Mouse (Mus musculus): ENCODE results near the gene Dgki. TPM values are rescaled to one million over a fixed set of nuclear protein-coding genes. Genes with fewer than 3 reads are reported as not detected.

The Dgki gene
- polyA plus RNA-seq, 1 experiment, result 7.5 TPM

DNA sequence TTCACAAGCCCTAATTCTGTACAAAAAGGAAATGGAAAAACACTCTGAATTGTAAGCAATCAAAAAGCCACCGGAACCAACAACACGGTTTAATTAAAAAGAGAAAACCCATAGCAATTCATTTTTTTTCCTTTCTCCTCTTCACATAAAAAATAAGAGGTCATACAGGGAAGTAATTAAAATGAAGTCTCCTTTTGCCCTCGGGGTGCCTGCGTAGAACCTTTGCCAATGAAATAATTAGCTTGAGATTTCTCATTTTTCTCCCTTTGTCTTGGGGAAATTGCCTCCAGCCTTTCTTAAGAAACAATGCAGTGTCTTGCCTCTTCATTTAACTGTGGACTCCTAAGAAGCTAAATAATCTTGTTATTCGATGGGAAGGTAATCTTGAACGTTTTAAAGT, 388.4 kb downstream of the Dgki start:
- Histone ChIP-seq H3K27me3 (ENCODE audit: control insufficient read depth, insufficient read depth, low read length) (no peaks in the 10 kb centered on the region), H3K4me3 (replicated peaks; ENCODE audit: insufficient read depth, low read depth, low read length) (no peak overlapping the region), H3K4me1 (ENCODE audit: control insufficient read depth, insufficient read depth, low read length) (no peaks in the 10 kb centered on the region), H3K27ac (ENCODE audit: insufficient read depth, low read length) (no peak overlapping the region)
- no peak for TF ChIP-seq CTCF (IDR thresholded peaks at IDR 0.05; ENCODE audit: borderline replicate concordance, insufficient read depth, low read depth, low read length)
- TF ChIP-seq POLR2A (IDR thresholded peaks at IDR 0.05; ENCODE audit: borderline replicate concordance, insufficient read depth, low read length), result no peak
- WGBS, result 58% methylated on average over 6 of the region's 6 CpGs
- DNase-seq, result peak in 1 of 2 experiments; percentile 33

DNA sequence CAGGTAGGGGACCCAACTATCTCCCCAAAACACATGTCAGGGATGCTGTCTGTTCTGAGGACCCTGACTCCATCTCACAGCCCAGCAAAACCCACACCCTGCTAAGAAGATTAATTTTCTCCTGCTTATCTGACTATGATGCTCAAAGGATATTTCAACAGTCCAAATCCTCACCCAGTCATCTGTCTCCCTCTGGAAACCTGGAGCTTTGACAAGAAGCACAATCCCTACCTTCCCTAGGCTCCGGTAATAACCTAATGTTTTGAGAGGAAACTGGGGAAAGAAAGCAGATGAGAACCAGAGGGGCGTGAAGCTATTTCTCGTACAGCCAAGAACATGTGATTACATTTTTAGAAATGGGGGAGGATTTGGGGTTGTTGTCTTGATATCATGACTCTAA, 392.8 kb downstream of the Dgki start:
- 28% methylated on average over 3 of the region's 3 CpGs for WGBS
- DNase-seq, result peak in 1 of 2 experiments; percentile 49
- no peak overlapping the region for H3K27ac ChIP-seq (ENCODE audit: insufficient read depth, low read length)
- TF ChIP-seq CTCF (IDR thresholded peaks at IDR 0.05; ENCODE audit: borderline replicate concordance, insufficient read depth, low read depth, low read length), result no peak
- no peaks in the 10 kb centered on the region for H3K27me3 ChIP-seq (ENCODE audit: control insufficient read depth, insufficient read depth, low read length)
- no peaks in the 10 kb centered on the region for H3K4me1 ChIP-seq (ENCODE audit: control insufficient read depth, insufficient read depth, low read length)
- no peak overlapping the region for H3K4me3 ChIP-seq (replicated peaks; ENCODE audit: insufficient read depth, low read depth, low read length)

DNA sequence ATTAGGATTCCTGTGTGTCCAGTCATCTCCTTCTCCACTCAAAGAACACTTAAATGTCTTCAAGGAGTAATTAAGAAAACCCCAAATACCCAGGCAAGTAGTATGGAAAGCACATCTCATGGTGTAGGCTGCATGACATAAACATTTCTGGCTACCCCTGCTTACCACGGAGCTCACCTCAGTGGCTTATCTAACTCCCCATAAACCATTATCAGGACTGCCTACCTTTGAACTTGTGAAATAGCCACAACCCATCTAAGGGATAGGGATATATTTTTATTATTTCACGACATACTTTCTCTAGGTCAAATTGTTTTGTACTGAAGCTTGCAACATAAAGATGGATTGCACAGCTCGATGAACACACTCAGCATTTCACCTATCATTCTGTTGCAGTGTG, 394.0 kb downstream of the Dgki start:
- H3K4me1 ChIP-seq (ENCODE audit: control insufficient read depth, insufficient read depth, low read length), result no peaks in the 10 kb centered on the region
- DNase-seq, result no peak
- no peak for TF ChIP-seq POLR2A (IDR thresholded peaks at IDR 0.05; ENCODE audit: borderline replicate concordance, insufficient read depth, low read length)
- no peak for TF ChIP-seq CTCF (IDR thresholded peaks at IDR 0.05; ENCODE audit: borderline replicate concordance, insufficient read depth, low read depth, low read length)
- H3K27me3 ChIP-seq (ENCODE audit: control insufficient read depth, insufficient read depth, low read length), result no peaks in the 10 kb centered on the region
- no peak overlapping the region for H3K27ac ChIP-seq (ENCODE audit: insufficient read depth, low read length)
- WGBS, result 97% methylated on average over 3 of the region's 3 CpGs
- no peak overlapping the region for H3K4me3 ChIP-seq (replicated peaks; ENCODE audit: insufficient read depth, low read depth, low read length)

DNA sequence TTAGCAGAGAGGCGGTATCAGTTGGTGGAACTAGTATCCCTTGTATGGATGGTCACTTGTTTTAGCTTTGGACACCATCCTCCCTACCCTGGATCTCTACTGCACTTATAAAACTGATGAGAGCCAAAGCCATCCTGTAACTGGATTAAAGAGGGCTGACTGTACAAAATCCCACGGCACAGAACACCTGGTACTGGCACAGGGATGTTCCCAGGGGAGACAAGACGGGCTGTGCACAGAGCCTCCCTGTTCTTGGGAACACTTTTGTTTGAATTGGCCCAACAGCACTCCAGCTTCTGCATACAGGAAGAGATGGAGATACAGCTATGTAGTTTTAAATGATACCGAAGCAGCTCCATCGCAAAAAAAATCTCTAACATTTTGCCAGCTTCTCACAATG, 395.1 kb downstream of the Dgki start:
- Histone ChIP-seq H3K27me3 (ENCODE audit: control insufficient read depth, insufficient read depth, low read length) (no peaks in the 10 kb centered on the region), H3K4me1 (ENCODE audit: control insufficient read depth, insufficient read depth, low read length) (no peaks in the 10 kb centered on the region), H3K27ac (ENCODE audit: insufficient read depth, low read length) (no peak overlapping the region), H3K4me3 (replicated peaks; ENCODE audit: insufficient read depth, low read depth, low read length) (no peak overlapping the region)
- DNase-seq, result no peak
- 78% methylated on average over 5 of the region's 5 CpGs for WGBS
- no peak for TF ChIP-seq POLR2A (IDR thresholded peaks at IDR 0.05; ENCODE audit: borderline replicate concordance, insufficient read depth, low read length)
- TF ChIP-seq CTCF (IDR thresholded peaks at IDR 0.05; ENCODE audit: borderline replicate concordance, insufficient read depth, low read depth, low read length), result no peak

DNA sequence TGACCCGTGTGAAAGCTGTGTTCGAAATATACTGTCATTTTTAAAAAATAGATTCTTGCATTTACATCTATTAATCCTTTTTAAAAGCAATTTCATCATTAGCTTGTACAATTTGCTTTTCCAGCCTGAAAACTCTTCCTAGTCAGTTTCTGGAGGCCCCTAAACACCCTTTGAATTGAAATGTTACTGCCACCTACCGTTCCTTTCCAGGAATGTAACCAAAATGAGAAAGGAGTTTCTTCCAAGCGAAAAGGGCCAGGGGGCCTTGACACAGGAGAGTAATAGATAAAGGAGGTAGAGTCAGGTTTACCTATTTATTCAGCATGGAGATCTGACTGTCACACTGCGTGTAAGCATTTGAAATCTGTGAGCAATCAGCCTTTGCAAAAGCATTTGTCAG, 396.2 kb downstream of the Dgki start:
- 26% methylated on average over 5 of the region's 5 CpGs for WGBS
- peak in 1 of 2 experiments; percentile 41 for DNase-seq
- H3K4me1 ChIP-seq (ENCODE audit: control insufficient read depth, insufficient read depth, low read length), result no peaks in the 10 kb centered on the region
- H3K27ac ChIP-seq (ENCODE audit: insufficient read depth, low read length), result peak overlapping the region; percentile 10; the same call in 1 of the 2 replicates
- no peaks in the 10 kb centered on the region for H3K27me3 ChIP-seq (ENCODE audit: control insufficient read depth, insufficient read depth, low read length)
- TF ChIP-seq CTCF (IDR thresholded peaks at IDR 0.05; ENCODE audit: borderline replicate concordance, insufficient read depth, low read depth, low read length), result peak; percentile 34; the same call in 1 of the 2 replicates
- TF ChIP-seq POLR2A (IDR thresholded peaks at IDR 0.05; ENCODE audit: borderline replicate concordance, insufficient read depth, low read length), result no peak
- H3K4me3 ChIP-seq (replicated peaks; ENCODE audit: insufficient read depth, low read depth, low read length), result no peak overlapping the region

GRCm38 (mm10) chr6:36903159-36903794, 396.7 kb downstream of the Dgki start:
- H3K27me3 ChIP-seq (ENCODE audit: control insufficient read depth, insufficient read depth, low read length), result no peaks in the 10 kb centered on the region
- no peaks in the 10 kb centered on the region for H3K4me1 ChIP-seq (ENCODE audit: control insufficient read depth, insufficient read depth, low read length)
- WGBS, result 48% methylated on average over 8 of the region's 8 CpGs
- peak overlapping the region; percentile 59; the same call in 1 of the 2 replicates for H3K27ac ChIP-seq (ENCODE audit: insufficient read depth, low read length)
- no peak for TF ChIP-seq CTCF (IDR thresholded peaks at IDR 0.05; ENCODE audit: borderline replicate concordance, insufficient read depth, low read depth, low read length)
- no peak for TF ChIP-seq POLR2A (IDR thresholded peaks at IDR 0.05; ENCODE audit: borderline replicate concordance, insufficient read depth, low read length)
- no peak for DNase-seq
- H3K4me3 ChIP-seq (replicated peaks; ENCODE audit: insufficient read depth, low read depth, low read length), result no peak overlapping the region

- WGBS, result 99% methylated on average over 4 of the region's 4 CpGs
- no peaks in the 10 kb centered on the region for H3K4me1 ChIP-seq (ENCODE audit: control insufficient read depth, insufficient read depth, low read length)
These were observed 400.1 kb downstream of the Dgki start for GRCm38 (mm10) chr6:36899872-36900271.

DNA sequence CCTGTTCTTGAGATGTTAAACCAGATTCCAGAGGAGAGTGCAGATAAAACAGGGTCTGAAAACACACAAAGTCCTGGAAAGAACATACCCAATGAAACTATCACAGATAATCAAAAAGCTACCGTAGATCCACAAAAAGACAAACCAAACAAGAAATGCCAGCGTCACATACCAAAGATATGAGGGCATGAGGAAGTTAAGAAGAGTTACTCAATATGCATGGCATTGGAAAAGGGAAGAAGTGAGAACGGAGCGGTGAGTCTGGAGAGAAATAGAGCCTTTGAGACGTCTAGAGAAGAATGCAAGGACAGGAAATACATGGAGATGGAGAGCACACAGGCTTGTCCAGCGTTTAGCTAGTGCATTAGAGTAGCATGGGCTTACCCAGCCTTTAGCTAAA, 401.6 kb downstream of the Dgki start:
- no peak for TF ChIP-seq POLR2A (IDR thresholded peaks at IDR 0.05; ENCODE audit: borderline replicate concordance, insufficient read depth, low read length)
- no peak for TF ChIP-seq CTCF (IDR thresholded peaks at IDR 0.05; ENCODE audit: borderline replicate concordance, insufficient read depth, low read depth, low read length)
- Histone ChIP-seq H3K27me3 (ENCODE audit: control insufficient read depth, insufficient read depth, low read length) (no peaks in the 10 kb centered on the region), H3K4me1 (ENCODE audit: control insufficient read depth, insufficient read depth, low read length) (no peaks in the 10 kb centered on the region), H3K27ac (ENCODE audit: insufficient read depth, low read length) (no peak overlapping the region), H3K4me3 (replicated peaks; ENCODE audit: insufficient read depth, low read depth, low read length) (no peak overlapping the region)
- WGBS, result 91% methylated on average over 6 of the region's 6 CpGs
- no peak for DNase-seq

More at GRCm38 (mm10) chr6:36899872-36900271, 400.1 kb downstream of the Dgki start:
- TF ChIP-seq CTCF (IDR thresholded peaks at IDR 0.05; ENCODE audit: borderline replicate concordance, insufficient read depth, low read depth, low read length), result no peak
- TF ChIP-seq POLR2A (IDR thresholded peaks at IDR 0.05; ENCODE audit: borderline replicate concordance, insufficient read depth, low read length), result no peak
- no peaks in the 10 kb centered on the region for H3K27me3 ChIP-seq (ENCODE audit: control insufficient read depth, insufficient read depth, low read length)
- H3K27ac ChIP-seq (ENCODE audit: insufficient read depth, low read length), result no peak overlapping the region
- H3K4me3 ChIP-seq (replicated peaks; ENCODE audit: insufficient read depth, low read depth, low read length), result no peak overlapping the region
- DNase-seq, result no peak

Measured in cerebellum, adult 2 months (tissue).